Mouse (Mus musculus) neural tube, embryonic 15.5 days (tissue): ENCODE data around the gene Lemd2. TPM values are rescaled to one million over a fixed set of nuclear protein-coding genes. Genes with fewer than 3 reads are reported as not detected.
"Not testable (repeated sequence)": the region's sequence is repeated elsewhere in the genome, so short reads cannot be mapped to it uniquely, and the experiment has no call there.

ENCODE experiments used
- ATAC-seq: fragments of 200-750 bp; cut with Nextera tagmentation; 2 replicates; pipeline ENCODE4 v1.8.0; 2017; ENCODE audit warnings: mild to moderate bottlenecking, moderate TSS enrichment, moderate library complexity; ENCODE audit not compliant: low FRiP score
- H3K27ac ChIP-seq: fragments of 300-500 bp; sonication (generic); replicated peaks from 2 replicates; pipeline ENCODE4 v1.5.1; 2015; ENCODE audit warnings: mild to moderate bottlenecking, inconsistent platforms
- H3K27me3 ChIP-seq: fragments of 300-500 bp; sonication (generic); replicated peaks from 2 replicates; pipeline ENCODE4 v1.6.1; 2015; ENCODE audit warnings: inconsistent platforms
- H3K36me3 ChIP-seq: fragments of 300-500 bp; sonication (generic); 2 replicates; pipeline ENCODE4 v1.6.1; 2015; ENCODE audit warnings: inconsistent platforms
- H3K4me1 ChIP-seq: fragments of 300-500 bp; sonication (generic); 2 replicates; pipeline ENCODE4 v1.6.1; 2015; ENCODE audit warnings: inconsistent platforms
- H3K4me2 ChIP-seq: fragments of 300-500 bp; sonication (generic); 2 replicates; pipeline ENCODE4 v1.6.1; 2015; ENCODE audit warnings: inconsistent platforms, mild to moderate bottlenecking, moderate library complexity
- H3K4me3 ChIP-seq: fragments of 300-500 bp; sonication (generic); replicated peaks from 2 replicates; pipeline ENCODE4 v1.5.1; 2015; ENCODE audit warnings: mild to moderate bottlenecking, inconsistent platforms
- H3K9ac ChIP-seq: fragments of 300-500 bp; sonication (generic); replicated peaks from 2 replicates; pipeline ENCODE4 v1.6.1; 2015; ENCODE audit warnings: mild to moderate bottlenecking, inconsistent platforms
- H3K9me3 ChIP-seq: fragments of 300-500 bp; sonication (generic); replicated peaks from 2 replicates; pipeline ENCODE4 v1.6.1; 2016; ENCODE audit warnings: inconsistent platforms
- WGBS: fragments of 180-500 bp; shearing (Covaris S2); methylation state at CpG from one replicate; pipeline ENCODE4 v1.1.7; 2015; ENCODE audit warnings: mixed read lengths; 5-methylcytosine and 5-hydroxymethylcytosine counted together
- polyA plus RNA-seq: library from polyadenylated mRNA; unstranded; fragments of >200 nt; fragmentation: Nextera tagmentation; extraction: Ambion mirVana; gene quantifications from 2 replicates; pipeline ENCODE4 v1.2.1, GENCODE M21; 2015

The Lemd2 gene
- polyA plus RNA-seq, 1 experiment from 2014 or later = 19.7 TPM

- 18% methylated on average over 8 of the region's 8 CpGs for WGBS
- peaks cover 24% of the 10 kb centered on the region for H3K4me1 ChIP-seq
- no peak overlapping the region for H3K4me2 ChIP-seq
- H3K36me3 ChIP-seq = no peaks in the 10 kb centered on the region
- H3K27ac ChIP-seq = no peak overlapping the region
- H3K9ac ChIP-seq = no peak overlapping the region
- ATAC-seq = no peak
- no peaks in the 10 kb centered on the region for H3K9me3 ChIP-seq
- no peak overlapping the region for H3K4me3 ChIP-seq
- H3K27me3 ChIP-seq = no peaks in the 10 kb centered on the region
These were observed 34.4 kb upstream of the Lemd2 start for GRCm38 (mm10) chr17:27238637-27239036.

DNA sequence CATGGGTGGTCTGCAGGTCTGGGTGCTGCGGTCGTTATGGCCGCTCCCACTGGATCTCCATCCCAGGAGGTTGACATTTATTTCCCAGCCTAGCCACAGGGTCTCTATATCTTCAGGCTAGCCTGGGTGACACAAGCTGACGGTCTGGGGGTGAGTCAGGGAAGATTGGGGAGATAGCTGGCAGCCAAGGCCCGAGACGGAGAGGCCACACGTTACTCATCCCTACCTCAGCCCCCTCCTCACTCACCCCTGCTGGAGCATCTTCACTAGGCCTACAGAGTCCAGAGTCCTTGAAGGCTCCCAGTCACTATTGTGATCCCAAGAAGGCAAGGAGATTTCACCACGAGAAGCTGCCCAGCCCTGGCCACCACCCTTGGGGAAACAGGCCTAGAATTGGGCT lies 33.5 kb upstream of the Lemd2 start:
- ATAC-seq = no peak
- Histone ChIP-seq H3K4me2 (no peak overlapping the region), H3K27me3 (no peaks in the 10 kb centered on the region), H3K4me3 (no peak overlapping the region), H3K9ac (no peak overlapping the region), H3K9me3 (no peaks in the 10 kb centered on the region), H3K36me3 (no peaks in the 10 kb centered on the region), H3K27ac (no peak overlapping the region), H3K4me1 (peaks cover 23% of the 10 kb centered on the region)
- WGBS = 85% methylated on average over 8 of the region's 8 CpGs

GRCm38 (mm10) chr17:27233298-27233697 lies 29.0 kb upstream of the Lemd2 start:
- Histone ChIP-seq H3K4me2 (no peak overlapping the region), H3K9me3 (no peaks in the 10 kb centered on the region), H3K27me3 (no peaks in the 10 kb centered on the region), H3K9ac (no peak overlapping the region), H3K36me3 (no peaks in the 10 kb centered on the region), H3K4me3 (no peak overlapping the region), H3K4me1 (peaks cover 16% of the 10 kb centered on the region), H3K27ac (no peak overlapping the region)
- ATAC-seq = no peak
- WGBS = 85% methylated on average over 7 of the region's 7 CpGs

DNA sequence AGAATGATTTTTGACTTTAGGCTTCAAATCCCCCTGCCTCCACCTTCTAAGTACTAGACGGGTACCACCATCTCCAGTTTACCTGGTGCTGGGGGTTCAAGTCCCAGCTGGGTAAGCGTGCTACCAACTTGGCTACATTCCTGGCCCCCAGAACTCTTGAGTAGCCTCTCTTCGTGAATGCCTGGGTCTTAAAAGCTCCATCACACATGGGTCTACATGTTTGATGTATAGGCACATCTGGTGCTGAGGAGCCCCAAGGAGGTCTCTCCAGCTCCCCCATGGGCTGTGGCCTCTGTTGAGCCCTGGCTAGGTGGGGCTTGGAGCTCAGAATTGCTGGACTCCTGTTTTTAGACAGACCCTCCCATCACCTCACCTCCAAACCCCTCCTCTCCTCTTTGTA lies 27.9 kb upstream of the Lemd2 start:
- H3K9me3 ChIP-seq = no peaks in the 10 kb centered on the region
- no peak overlapping the region for H3K9ac ChIP-seq
- H3K36me3 ChIP-seq = no peaks in the 10 kb centered on the region
- no peak overlapping the region for H3K27ac ChIP-seq
- no peak overlapping the region for H3K4me2 ChIP-seq
- H3K4me1 ChIP-seq = peaks cover 28% of the 10 kb centered on the region
- 84% methylated on average over 3 of the region's 3 CpGs for WGBS
- no peak overlapping the region for H3K4me3 ChIP-seq
- ATAC-seq = no peak
- no peaks in the 10 kb centered on the region for H3K27me3 ChIP-seq

DNA sequence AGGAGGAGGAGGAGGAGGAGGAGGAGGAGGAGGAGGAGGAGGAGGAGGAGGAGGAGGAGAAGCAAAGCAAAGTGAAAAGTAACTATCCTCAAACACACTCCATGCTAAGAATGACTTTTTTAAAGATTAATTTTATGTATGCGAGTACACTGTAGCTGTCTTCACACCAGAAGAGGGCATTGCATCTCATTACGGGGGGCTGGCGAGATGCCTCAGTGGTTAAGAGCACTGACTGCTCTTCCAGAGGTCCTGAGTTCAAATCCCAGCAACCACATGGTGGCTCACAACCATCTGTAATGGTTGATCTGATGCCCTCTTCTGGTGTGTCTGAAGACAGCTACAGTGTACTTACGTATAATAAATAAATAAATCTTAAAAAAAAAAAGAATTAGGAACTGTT lies 27.3 kb upstream of the Lemd2 start:
- H3K4me1 ChIP-seq = peaks cover 32% of the 10 kb centered on the region
- H3K27ac ChIP-seq, H3K9ac ChIP-seq, H3K27me3 ChIP-seq, H3K36me3 ChIP-seq, H3K4me3 ChIP-seq, H3K4me2 ChIP-seq, H3K9me3 ChIP-seq, ATAC-seq: not testable (repeated sequence)
- 91% methylated on average over 4 of the region's 4 CpGs for WGBS

DNA sequence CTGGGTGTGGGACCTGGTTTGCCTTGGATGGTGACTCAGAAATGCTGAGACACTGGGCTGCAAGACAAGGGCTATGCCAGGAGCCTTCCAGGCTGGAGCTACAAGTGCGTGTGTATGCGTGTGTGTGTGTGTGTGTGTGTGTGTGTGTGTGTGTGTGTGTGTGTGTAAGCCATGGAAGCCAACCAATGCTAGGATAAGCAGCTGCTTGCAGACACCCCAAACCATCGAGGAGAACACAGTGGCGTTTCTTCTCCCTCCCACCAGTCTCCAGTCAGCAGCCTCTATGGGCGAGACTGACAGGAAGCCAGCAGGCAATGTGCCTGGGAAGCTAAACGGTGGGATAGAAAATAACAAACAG lies 26.9 kb upstream of the Lemd2 start:
- no peaks in the 10 kb centered on the region for H3K36me3 ChIP-seq
- H3K4me1 ChIP-seq = peaks cover 36% of the 10 kb centered on the region
- H3K4me3 ChIP-seq = no peak overlapping the region
- WGBS = 74% methylated on average over 4 of the region's 6 CpGs
- no peak overlapping the region for H3K4me2 ChIP-seq
- no peak for ATAC-seq
- H3K9me3 ChIP-seq = no peaks in the 10 kb centered on the region
- H3K27me3 ChIP-seq = no peaks in the 10 kb centered on the region
- H3K27ac ChIP-seq = no peak overlapping the region
- no peak overlapping the region for H3K9ac ChIP-seq

DNA sequence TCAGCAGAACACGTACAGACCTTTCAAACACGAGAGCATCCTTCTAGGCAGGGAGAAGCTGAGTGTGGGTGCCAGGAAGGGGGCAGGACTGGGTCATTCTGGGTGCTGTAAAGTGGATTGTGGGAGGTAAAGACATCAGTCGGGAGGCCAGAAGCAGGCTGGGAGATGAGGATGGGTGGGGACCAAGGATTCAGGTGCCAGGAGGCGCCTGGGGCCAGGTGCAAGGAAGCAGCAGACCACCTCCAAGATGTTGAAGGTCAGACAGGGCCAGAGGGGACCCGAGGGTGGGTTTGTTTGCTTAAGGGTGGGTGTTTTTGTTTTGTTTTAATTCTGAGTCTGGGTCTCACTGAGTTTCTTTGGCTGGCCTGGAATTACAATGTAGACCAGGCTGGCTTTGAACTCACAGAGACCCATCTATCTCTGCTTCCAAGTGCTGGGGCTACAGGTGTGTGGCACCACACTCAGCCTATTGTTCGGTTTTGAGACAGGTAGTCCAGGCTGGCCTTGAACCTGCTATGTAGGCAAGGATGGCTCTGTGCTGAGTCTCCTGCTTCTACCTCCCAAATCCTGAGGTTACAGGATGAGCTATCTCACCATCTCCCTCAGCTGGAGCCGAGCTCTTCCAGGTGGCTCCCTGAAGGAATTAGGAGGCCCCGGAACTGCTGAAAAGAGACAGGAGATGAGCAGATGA lies 26.3 kb upstream of the Lemd2 start:
- H3K4me2 ChIP-seq = no peak overlapping the region
- H3K4me1 ChIP-seq = peaks cover 41% of the 10 kb centered on the region
- H3K27me3 ChIP-seq = no peaks in the 10 kb centered on the region
- no peaks in the 10 kb centered on the region for H3K36me3 ChIP-seq
- H3K9me3 ChIP-seq = no peaks in the 10 kb centered on the region
- H3K27ac ChIP-seq = no peak overlapping the region
- WGBS = 58% methylated on average over 8 of the region's 8 CpGs
- H3K9ac ChIP-seq = no peak overlapping the region
- no peak for ATAC-seq
- no peak overlapping the region for H3K4me3 ChIP-seq

DNA sequence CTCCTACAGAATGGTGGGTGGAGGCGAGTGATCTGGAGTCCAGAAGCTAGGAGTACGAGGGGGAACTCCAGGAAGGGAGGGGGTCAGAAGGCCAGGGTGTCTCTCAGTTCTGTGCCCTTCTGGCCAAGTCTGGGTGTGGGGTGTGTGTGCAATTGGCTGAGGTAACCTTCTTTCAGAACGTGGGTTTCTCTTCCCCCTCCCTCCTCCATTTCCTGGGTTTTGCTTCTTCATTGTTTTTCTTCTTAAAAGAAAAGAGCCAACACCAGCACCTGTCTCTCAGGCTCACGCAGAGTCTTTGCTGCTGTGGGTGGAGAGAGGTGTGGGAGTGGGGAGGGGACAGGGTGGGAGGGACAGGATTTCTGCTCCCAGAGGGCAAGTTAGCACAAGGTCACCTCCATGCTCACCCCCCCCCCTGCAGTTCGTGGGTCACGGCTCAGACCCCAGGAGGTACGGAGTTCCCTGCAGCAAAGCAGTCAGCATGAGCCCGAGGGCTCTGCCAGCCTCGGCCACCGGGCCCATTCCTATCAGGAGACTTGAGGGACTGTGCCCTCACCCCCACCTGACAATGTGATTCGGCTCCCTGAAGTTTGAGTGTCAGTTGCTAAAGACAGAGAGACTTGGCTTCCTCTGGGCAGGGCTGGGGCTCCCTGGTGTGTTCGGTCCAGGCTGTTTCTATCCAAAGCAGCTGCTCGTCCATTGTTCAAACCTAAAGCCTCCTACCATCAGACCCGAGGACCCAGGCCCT lies 25.6 kb upstream of the Lemd2 start:
- ATAC-seq = no peak
- no peaks in the 10 kb centered on the region for H3K9me3 ChIP-seq
- WGBS = 27% methylated on average over 14 of the region's 14 CpGs
- H3K27ac ChIP-seq = no peak overlapping the region
- H3K27me3 ChIP-seq = no peaks in the 10 kb centered on the region
- peaks cover 47% of the 10 kb centered on the region for H3K4me1 ChIP-seq
- H3K4me3 ChIP-seq = no peak overlapping the region
- H3K9ac ChIP-seq = no peak overlapping the region
- H3K36me3 ChIP-seq = no peaks in the 10 kb centered on the region
- no peak overlapping the region for H3K4me2 ChIP-seq

DNA sequence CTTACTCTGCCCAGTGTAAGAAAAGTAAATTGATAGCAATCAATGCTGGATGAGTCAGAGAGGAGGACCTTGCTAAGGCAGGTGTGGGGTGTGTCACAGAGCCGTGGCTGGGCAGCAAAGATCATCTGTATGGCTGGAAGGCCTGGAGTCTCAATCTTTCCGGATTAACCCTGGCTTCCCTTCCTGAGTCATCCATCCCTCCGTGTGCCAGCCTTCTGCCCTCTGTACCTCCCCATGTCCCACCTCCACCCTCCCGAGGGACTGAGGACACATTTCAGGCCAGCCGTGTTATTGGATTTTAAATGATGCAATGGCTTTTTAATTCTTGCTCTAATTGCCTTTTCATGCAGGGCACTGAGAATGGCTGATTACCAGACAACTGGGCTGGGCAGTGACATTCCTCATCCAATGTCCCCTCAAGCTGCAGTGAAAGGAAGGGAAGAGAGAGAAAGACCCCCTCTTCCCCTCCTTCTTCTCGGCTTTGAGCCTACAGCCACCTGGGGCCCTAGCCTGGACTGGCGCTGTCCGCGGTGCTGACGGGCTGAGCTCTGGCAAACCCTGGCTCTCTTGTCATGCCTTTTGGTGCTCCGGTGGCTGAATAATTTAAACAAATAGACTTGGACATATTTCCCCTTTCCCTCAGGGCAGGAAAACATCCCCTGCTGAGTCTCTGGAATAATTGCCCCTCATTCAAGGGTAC lies 24.1 kb upstream of the Lemd2 start:
- no peaks in the 10 kb centered on the region for H3K36me3 ChIP-seq
- ATAC-seq = peak; percentile 58
- H3K9me3 ChIP-seq = no peaks in the 10 kb centered on the region
- no peak overlapping the region for H3K27ac ChIP-seq
- H3K4me3 ChIP-seq = no peak overlapping the region
- H3K9ac ChIP-seq = no peak overlapping the region
- peaks cover 47% of the 10 kb centered on the region for H3K4me1 ChIP-seq
- H3K27me3 ChIP-seq = no peaks in the 10 kb centered on the region
- 11% methylated on average over 11 of the region's 11 CpGs for WGBS
- no peak overlapping the region for H3K4me2 ChIP-seq

GRCm38 (mm10) chr17:27227258-27227657 lies 23.0 kb upstream of the Lemd2 start:
- Histone ChIP-seq H3K9ac (no peak overlapping the region), H3K4me2 (no peak overlapping the region), H3K4me3 (no peak overlapping the region), H3K27ac (no peak overlapping the region), H3K9me3 (no peaks in the 10 kb centered on the region), H3K27me3 (no peaks in the 10 kb centered on the region), H3K4me1 (peaks cover 47% of the 10 kb centered on the region), H3K36me3 (no peaks in the 10 kb centered on the region)
- 55% methylated on average over 7 of the region's 7 CpGs for WGBS
- ATAC-seq = no peak

DNA sequence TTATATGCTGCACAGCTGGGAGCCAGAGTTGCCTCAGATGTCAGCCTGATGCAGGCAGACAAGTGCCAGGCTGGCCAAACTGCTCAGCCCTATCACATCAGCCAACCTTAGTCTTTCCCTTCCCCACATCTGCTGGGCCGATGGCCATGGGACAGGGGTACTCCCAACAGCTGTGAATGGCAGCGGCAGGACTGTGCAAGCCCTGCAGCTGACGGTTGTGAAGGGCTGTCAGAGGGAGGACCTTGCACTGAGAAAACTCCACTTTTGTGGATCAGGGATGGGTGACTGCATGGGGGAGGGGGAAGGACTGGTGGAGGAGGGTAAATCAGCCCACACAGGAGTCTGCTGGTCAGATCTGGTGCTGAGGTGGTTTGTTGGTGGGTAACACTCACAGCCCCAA lies 22.4 kb upstream of the Lemd2 start:
- H3K9me3 ChIP-seq = no peaks in the 10 kb centered on the region
- H3K36me3 ChIP-seq = no peaks in the 10 kb centered on the region
- H3K27ac ChIP-seq = no peak overlapping the region
- 53% methylated on average over 3 of the region's 3 CpGs for WGBS
- no peaks in the 10 kb centered on the region for H3K27me3 ChIP-seq
- H3K4me1 ChIP-seq = peaks cover 47% of the 10 kb centered on the region
- no peak overlapping the region for H3K4me3 ChIP-seq
- ATAC-seq = no peak
- no peak overlapping the region for H3K4me2 ChIP-seq
- H3K9ac ChIP-seq = no peak overlapping the region

GRCm38 (mm10) chr17:27225801-27226200 lies 21.5 kb upstream of the Lemd2 start:
- ATAC-seq = no peak
- Histone ChIP-seq H3K27ac (no peak overlapping the region), H3K9me3 (no peaks in the 10 kb centered on the region), H3K27me3 (no peaks in the 10 kb centered on the region), H3K4me3 (no peak overlapping the region), H3K9ac (no peak overlapping the region), H3K36me3 (no peaks in the 10 kb centered on the region), H3K4me1 (peaks cover 47% of the 10 kb centered on the region), H3K4me2 (no peak overlapping the region)
- WGBS = 31% methylated on average over 10 of the region's 10 CpGs
